Mouse (Mus musculus) testis, postnatal 14 days (tissue): Measurements from ENCODE around the gene Zfp276.
"Not testable (repeated sequence)": the region's sequence is repeated elsewhere in the genome, so short reads cannot be mapped to it uniquely, and the experiment has no call there.

Source experiments
- DNase-seq: peaks from one replicate; pipeline ENCODE4 v3.0.0; 2021; ENCODE audit warnings: low spot score

The Zfp276 gene

DNA sequence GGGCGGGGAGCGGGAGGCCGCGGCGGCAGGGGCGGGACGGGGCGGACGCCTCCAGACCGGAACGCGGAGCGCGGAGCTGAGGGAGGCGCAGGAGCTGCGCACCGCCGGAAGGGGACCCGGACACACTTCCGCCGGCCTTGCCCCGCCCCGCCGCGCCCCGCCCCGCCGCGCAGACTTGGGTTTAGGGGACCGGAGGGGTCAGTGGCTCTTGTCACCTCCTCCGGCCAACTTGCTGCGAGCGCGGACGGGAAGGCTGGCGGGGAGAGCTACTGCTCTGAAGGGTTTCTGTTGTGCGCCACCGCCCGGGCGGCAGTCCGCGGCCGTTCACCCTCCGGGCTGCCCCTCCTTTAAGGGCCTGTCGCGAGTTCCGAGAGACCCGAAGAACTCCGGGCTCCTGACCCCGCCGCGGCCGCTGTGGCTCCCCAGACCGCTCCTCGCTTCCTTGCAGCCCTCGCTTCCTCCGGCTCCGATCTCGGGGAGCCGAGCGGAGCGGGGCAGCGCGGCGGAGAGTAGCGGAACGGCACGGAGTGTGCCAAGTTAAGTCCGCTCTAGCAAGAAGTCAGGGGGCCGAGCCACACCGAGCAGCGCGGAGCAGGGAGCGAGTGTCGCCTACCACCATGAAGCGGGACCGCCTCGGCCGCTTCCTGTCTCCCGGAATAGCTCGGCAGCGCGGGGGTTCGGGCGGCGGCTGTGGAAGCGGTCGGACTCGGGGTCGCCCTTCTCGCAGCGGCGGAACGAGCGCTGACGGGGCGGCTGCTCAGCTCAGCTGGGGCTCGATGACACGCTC lies at the start of gene Zfp276, which contains the start of gene Vps9d1:
TSS of gene Zfp276 (plus strand) at position 97 of the 787 bp plus-strand sequence.
TSS of gene Vps9d1 (minus strand) at position 250 of the 787 bp plus-strand sequence.
- DNase-seq: peak; percentile 87

DNA sequence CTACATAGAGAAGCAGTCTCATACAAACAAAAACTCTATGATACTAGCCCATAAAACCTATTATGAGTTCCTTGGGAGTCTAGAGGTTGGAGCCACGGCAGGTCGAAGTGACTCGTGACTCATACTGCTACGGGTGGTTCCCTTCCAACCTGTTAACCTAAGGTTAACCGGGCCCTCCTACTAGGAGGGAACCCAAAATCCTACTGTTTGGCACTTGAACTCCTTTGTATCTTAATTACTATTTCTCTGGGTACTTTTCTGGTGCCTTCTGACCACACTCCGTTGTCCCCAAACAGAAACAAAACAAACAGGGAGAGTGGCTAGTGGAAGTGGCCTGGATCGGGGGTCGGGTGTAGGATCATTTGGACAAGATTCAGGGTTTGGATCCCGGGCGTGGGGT lies 42.1 kb upstream of the Zfp276 start:
- DNase-seq: no peak

DNA sequence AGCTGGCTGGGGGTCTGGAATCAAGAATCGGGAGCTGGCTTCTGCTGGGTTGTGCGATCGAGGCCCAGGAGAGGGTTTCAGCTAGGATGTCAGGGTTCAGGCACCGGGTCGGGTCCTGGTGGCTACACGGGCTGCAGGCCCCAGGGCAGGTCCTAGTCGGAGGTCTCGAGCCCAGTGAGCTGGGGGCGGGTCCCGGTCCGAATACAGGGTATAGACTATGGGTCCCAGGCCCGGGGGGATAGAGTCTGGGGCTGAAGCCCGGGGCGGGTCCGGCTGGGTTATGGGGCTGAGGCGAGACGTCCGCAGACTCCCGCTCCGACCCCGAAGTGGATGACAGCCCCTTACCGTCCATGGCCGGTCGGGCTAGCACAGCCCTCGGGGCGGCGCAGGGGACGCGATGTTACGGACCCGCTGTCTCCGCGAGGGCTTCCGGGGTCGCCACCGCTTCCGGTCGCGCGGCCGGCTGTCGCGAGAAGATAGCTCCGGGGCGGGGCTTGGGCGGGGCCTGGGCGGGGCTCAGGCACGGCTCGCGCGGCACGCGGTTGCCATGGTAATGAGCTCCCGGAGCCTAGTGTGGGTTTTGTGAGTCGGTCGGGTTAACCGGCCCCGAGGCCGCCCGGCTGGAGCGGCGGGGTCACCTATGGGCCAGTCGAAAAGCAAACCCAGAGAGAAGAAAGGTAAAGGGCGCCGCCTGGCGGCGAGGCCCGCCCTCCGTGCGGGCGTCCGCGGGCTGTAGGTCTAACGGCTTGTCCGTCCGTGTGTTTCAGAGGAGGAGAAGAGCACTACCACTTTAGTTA lies 41.5 kb upstream of the Zfp276 start, which contains the start of the genes Chmp1a and Spata33:
TSS of gene Chmp1a (minus strand) at position 443 of the 797 bp plus-strand sequence.
TSS of gene Spata33 (plus strand) at position 512 of the 797 bp plus-strand sequence.
- peak; percentile 95 for DNase-seq

DNA sequence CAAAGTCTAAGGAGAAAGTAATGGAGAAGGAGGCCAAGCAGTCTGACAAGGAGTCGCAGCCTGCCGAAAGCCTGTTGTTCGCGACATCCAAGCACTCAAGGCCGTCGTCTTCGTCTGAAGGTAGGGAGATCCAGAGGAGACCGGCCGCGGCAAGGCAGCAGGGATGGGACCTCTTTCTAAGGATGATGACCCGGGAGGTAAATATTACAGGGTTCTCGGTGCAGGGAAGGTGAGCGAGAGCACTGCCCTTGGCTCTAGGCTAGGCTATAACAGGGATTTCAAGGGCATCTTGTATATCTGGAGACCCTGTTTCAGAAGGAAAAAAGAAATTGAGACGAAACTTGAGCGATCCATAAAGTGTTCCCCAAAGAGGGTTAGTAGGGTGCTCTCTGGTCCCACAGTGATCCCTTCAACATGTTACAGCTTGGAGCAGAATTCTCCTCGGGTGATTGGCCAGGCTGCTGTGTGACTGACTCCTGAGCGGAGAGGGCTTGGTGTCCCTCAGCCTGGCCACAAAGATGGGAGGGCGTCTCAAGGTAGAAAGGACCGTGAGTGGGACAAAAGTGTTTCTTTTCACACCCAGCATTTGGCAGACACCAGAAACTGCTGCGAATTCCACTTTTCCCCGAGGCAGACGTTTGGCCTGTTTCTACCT lies 40.8 kb upstream of the Zfp276 start:
- no peak for DNase-seq

DNA sequence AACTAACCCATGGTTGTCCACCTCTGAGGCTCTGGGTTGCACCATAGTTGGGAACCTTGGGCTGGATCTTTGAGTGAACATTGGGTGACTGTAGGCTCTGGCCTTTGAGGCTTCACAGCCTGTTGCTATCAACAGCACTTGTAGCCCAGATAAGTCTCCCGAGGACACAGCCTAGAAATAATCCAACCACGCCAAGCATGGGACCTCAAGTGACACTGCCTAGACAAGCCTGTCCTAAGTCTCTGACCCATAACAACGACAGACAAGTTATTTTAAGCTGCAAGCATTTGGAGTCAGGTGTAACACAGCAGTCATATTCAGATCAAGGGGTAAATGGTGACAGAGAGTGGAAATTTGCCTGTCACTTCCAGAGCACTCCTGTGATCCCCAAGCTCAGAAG lies 38.6 kb upstream of the Zfp276 start:
- no peak for DNase-seq

DNA sequence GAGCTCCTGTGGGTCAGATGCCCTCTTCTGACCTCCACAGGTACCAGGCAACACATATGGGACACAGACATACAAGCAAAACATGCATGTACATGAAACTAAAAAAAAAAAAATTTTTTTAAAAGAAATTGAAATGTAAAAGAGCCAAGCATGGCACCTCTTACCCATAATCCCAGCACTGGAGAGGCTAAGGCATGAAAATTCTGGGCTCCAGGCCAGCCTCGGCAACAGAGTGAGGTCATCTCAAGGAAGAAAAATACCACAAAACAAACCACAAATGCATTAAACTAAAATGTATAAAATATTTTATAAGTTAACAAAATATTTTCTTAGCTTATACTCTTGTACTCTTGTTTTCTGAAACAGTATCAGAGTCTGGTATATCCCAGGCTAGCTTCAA lies 33.1 kb upstream of the Zfp276 start:
- no peak for DNase-seq

DNA sequence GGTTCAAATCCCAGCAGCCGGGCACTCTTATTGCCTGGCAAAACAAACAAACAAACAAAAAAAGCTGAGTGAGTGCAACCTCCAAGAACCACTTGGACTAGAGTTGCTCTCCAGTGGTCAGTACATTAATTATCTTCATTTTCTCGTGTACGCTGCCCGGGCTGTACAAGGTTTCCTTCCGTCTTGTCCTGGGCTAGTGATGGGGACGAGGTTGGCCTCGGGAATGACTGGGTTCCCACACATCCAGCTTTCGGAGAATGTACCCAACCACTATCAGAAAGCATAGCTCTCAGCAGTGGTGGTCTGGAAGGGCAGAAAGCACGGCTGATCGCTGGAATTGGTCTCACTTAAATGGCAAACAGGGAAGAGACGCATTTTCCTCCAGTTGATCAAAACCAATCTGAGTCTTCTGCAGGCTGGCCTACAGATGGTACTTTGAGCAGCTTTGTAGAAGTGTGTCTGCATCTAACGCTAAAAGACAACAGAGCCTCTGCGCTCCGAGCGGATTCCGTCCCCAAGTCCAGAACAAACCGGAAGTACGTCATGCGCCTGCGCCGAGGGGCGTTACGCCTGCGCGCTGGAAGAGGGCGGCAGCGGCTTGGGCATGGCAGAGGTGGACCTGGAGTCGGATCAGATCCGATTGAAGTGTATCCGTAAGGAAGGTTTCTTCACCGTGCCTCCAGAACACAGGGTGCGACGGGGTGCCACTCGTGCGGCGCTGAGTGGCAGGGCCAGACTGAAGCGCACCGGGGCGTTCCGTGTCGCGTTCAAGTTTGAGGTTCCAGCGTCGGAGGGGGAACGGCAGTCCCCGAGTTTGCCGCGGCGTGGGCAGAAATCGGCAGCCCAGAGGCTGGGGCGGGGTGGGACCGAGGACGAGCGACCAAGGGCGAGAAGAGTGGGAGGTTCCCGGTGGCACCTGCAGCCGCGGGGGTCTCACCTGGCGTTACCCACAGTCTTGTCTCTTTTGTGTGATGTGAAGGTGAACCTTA lies 29.4 kb upstream of the Zfp276 start, which contains the start of gene Cdk10:
TSS of gene Cdk10 (plus strand) at position 565 of the 989 bp plus-strand sequence.
- DNase-seq: peak; percentile 92

DNA sequence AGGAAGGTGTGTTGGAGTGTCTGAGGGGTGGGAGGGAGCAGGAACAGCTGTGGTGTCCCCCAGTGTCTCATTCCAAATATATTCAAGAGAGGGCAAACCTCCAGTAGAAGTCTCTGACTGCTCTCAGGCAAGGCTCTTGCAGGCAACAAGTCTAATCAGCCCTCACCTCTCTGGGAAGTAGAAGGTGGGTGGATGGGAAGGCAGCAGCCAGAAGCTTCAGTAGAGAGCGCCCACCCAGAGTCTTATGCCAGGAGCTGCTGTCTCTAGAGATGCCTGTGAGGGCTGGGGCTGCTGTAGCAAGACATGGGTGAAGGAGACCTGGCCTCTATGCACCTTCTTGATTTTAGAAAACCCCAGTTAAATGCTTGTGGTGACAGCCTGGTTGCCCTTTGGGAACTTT lies 25.6 kb upstream of the Zfp276 start:
- DNase-seq: no peak

DNA sequence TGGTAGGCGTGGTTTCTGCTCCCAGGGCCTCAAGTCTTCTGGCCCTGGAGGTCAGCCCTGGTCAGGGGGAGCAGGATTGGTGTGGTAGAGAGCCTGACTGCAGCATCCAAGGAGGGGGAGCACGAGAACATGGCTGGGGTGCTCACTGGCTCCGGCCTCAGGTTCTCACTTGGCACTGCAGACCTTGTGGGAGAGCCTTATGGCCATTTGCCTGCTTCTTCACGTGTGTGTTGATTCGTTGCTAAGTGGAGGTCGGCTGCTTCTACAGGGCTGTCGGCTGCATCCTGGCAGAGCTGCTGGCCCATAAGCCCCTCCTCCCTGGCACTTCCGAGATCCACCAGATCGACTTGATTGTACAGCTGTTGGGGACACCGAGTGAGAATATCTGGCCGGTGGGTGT lies 23.7 kb upstream of the Zfp276 start:
- DNase-seq: not testable (repeated sequence)

DNA sequence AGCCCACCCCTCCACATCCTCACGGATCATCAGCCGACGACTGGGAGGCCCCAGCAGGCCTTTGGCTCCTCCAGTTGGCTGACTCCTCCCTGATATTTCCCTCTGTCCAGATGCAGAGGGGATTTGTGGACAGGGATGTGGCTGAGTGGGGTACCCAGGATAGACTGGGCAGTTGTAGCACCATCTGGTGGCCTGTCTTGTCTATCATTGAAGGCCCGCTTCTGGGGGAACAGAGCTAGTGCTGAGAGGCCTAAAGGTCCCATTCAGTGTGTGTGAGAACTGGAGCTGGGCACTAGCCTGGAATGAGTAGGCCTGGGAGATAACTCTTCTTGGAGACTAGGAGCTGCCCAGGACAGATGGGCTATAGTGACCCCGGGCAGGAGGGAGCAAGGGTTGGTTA lies 22.3 kb upstream of the Zfp276 start:
- no peak for DNase-seq

DNA sequence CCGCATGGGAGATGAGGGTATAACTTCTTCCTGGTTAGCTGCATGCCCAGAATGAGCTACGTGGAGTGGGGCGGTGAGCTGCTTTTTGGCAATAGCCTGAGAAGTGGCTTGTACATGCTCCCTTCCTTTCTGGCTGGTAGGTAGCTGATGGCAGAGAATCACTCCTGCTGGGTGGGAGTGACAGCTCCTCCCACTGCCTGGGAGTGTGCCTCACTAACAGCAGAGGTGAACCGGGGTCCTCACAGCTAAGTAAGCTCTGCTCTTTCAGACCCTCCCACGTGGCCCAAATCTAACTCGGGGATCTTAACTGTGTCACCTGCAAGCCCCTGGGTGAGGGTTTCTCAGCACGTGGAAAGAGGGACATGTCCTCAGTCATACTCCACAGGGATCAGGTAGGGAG lies 21.4 kb upstream of the Zfp276 start:
- no peak for DNase-seq

DNA sequence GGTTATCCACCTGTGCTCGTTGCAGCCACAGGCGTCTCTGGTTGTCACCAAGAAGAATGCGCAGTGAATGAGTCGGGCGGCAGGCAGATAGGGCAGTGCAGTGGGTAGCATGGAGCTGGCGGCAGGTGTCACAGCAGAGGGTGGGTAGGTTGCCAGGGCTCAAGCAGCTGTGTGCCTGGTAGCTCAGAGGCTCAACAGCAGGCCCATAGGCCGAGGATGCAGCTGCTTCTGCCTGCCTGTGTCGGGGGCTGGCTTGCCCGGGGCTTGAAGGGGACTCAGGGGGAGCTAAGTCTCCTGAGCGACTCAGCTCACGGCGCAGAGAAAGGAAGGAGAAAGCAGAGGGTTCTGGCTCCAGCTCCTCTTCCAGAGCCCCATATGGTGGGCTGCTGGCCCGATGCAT lies 20.7 kb upstream of the Zfp276 start:
- no peak for DNase-seq

DNA sequence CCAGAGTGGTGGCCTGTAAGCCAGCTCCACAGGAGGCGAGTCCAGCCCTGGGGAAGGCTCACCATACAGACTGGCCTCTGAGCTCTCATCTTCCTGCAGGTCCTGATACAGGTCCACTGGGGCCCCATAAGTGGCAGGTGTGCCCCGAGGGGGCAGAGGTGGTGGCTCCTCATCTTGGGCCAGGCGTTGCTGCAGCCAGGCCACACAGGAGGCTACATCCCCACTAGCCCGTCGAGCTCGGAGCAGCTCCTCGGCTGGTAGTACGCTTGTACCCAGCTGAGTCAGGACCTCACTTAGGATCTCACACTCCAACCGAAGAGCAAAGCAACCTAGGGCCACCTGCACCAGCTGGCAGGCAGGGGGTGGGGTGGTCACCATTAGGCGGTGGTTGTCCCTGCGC lies 20.2 kb upstream of the Zfp276 start:
- DNase-seq: no peak

DNA sequence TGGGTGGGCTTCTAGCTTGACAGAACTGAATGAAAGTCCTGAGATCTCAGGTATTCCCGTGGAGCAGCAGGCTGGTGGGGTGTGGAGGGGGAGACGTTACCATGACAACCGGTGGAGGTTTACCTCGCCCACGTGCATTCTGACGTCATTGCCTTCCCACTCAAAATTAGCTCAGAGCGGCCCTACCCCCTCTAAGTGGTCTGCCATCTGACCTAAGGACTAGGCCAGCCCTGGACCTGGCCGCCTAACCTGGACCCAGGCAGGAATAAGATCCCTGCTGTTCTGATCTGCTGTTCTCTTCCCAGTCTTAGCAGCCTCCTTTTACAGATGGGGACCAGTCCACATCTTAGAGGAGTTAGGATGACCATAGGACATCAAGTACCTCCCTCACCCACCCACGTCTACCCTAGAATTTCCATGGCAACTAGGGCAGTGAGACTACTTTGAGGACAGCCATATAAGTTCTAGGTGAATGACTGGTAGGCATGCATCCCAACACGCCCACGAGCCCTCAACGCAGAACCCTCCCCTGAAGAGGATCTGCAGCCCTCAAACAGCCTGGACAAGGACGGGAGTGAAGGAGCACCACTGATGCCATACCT lies 19.0 kb upstream of the Zfp276 start:
- no peak for DNase-seq

DNA sequence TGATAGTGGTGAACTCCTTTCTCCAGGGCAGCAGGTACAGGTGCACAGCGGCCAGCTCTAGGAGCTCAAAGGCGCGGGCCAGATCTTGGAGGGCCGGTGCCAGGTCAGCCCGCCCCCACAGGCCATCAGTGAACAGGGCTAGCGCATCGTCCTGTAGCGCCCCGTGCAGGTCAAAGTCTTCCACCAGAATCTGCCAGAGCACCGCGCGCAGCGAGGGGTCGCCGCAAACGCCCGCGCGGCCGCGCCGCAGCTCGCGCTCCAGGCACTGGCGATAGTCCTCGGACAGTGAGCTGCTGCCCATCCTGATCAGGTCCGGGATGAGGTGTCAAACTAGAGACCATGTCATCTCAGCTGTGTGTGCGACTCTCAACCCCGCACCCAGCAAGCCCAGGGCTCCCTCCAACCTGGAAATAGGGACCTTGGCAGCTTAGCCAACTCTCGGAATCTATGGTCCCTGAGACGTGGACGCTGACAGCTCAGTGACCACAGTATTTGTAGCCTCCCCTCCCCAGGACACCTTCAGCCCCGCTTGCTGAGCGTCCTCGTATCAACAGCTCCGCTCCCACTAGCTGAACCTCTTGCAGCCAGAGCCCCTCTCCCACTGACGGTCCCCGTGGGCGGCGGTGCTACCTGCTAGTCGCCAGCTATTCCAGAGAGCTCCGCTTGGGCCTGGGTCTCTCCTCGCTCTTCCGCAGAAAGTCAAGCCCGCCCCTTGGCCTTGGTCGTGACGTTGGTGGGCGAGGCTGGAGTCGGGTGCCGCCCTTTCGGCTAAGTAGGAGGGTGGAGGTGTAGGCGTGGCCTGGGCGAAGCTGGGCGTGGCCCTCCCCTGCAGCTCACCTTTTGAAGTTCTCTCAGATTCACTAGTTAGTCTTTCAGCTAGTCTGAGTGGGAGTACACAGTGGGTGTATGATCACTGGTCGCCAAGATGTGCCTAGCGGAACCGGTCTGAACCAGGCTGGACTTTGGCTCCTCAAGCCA lies 18.2 kb upstream of the Zfp276 start, which contains the start of gene Spata2l:
TSS of gene Spata2l (minus strand) at position 714 of the 978 bp plus-strand sequence.
- DNase-seq: peak; percentile 84

DNA sequence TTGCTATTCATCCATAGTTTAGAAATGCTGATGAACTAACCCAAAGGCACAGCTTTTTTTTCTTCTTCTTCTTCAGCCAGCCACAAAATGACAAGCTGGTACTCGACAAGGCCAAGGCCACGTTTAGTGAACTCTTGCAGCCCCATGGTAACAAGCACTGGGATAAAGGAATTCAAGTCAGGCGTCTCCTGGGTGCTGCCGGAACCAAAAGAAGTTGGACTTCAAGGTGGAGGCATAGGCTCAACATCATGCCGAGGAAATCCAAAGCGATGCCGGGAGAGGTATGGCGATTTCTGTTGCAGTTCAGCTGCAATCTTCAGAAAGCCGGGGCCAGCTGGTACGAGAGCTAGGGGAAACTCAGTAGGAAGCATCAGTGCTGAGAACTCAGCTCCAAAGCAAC lies 14.6 kb upstream of the Zfp276 start:
- no peak for DNase-seq

DNA sequence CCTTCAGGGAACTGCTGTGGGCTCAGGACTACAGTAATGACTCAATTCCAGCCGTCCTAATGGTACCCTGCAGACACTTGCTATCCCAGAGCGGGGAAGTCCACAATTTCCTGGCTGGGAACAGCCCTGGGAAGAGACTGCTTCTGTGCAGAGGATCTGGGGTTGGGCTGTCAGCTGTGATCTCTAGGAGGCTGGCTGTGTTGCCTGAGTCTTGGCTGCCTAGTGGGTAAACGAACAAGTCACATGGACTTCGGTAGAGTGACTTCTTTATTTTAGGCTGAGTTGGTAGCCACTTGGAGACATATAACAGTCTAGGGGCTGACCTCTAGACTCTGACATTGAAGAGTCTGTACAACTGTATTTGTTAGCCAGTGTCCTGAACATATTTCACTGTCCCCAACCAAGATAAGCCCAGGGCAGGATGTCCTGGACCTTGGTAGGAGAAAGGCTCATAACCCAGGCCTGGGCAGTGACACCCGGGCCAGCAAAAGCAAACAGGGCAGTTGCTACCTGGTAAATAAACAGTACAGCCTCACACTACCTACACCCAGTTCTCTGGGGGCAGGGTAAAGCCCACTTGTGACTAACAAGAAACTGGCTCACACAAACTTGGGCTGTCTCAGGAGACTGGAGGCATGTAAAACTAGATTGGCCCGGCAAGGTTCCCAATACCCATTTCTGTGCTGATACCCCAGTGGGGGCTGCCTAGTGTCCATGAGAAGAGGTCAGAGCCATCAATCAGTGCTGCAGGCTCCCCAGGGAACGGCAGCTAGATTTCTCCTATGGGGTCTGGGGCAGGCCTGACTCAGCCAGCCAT lies 11.7 kb upstream of the Zfp276 start:
- no peak for DNase-seq

DNA sequence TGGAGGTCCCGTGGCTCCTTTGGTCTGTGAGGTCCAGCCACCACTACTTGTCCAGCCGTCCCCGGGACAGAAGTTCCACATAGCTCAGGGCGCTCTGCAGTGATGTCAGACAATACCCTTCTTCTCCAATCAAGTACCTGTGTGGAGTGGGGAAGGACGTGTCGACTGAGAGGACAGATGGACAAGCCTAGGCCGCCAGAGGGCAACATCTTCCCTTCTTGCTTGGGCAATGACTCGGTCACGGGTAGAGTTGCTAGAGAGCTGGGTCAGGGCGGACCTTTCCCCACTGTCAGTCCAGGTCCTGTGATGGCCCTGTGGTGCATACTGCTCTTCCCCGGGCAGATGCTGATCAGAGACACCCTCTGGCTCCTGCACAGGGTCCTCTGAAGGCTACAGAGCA lies 10.9 kb upstream of the Zfp276 start:
- DNase-seq: no peak

DNA sequence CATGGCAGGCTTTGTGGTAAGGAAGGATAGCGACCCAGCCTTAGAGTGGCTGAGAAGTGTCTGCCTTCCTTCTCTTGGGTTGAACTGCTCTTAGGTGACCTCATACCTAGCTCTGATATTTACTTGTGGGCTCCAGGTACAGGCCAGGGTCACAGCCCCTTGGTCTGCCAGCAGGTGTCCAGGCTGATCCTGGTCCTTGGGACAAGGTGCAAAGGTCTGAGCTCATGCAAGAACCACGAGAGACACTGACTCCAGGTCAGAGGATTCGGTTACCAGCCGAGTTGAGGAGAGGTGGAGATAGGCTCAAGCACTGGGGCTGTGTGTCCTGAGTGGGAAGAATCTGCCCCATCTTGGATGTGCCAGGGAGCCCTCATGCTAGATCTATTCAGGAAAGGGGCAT lies 9.6 kb upstream of the Zfp276 start:
- DNase-seq: no peak
